Mouse (Mus musculus) hindbrain, embryonic 16.5 days (tissue): ENCODE results near the gene Mybbp1a. TPM values are rescaled to one million over a fixed set of nuclear protein-coding genes. Genes with fewer than 3 reads are reported as not detected.

Source experiments
- ATAC-seq: fragments of 200-750 bp; cut with Nextera tagmentation; 2 replicates; pipeline ENCODE4 v1.8.0; 2017; ENCODE audit warnings: moderate TSS enrichment, moderate library complexity
- H3K27ac ChIP-seq: fragments of 300-500 bp; sonication (generic); 2 replicates; pipeline ENCODE4 v1.5.1; 2014; ENCODE audit warnings: low read depth, mild to moderate bottlenecking, control low read depth, low read length, moderate library complexity
- H3K27me3 ChIP-seq: fragments of 300-500 bp; sonication (generic); replicated peaks from 2 replicates; pipeline ENCODE4 v1.6.1; 2014; ENCODE audit warnings: low read length; ENCODE audit not compliant: control insufficient read depth, insufficient read depth
- H3K36me3 ChIP-seq: fragments of 300-500 bp; sonication (generic); 2 replicates; pipeline ENCODE4 v1.6.1; 2014; ENCODE audit warnings: mild to moderate bottlenecking, low read length, moderate library complexity, mixed read lengths; ENCODE audit not compliant: control insufficient read depth, insufficient read depth
- H3K4me1 ChIP-seq: fragments of 300-500 bp; sonication (generic); 2 replicates; pipeline ENCODE4 v1.6.1; 2014; ENCODE audit warnings: low read depth, low read length; ENCODE audit not compliant: control insufficient read depth, insufficient read depth
- H3K4me2 ChIP-seq: fragments of 300-500 bp; sonication (generic); 2 replicates; pipeline ENCODE4 v1.6.1; 2014; ENCODE audit warnings: mild to moderate bottlenecking, low read length, control low read depth, moderate library complexity
- H3K4me3 ChIP-seq: fragments of 300-500 bp; sonication (generic); 2 replicates; pipeline ENCODE4 v1.5.1; 2014; ENCODE audit warnings: mild to moderate bottlenecking, low read length, control low read depth, moderate library complexity
- H3K9ac ChIP-seq: fragments of 300-500 bp; sonication (generic); 2 replicates; pipeline ENCODE4 v1.6.1; 2014; ENCODE audit warnings: low read depth, mild to moderate bottlenecking, control low read depth, low read length, moderate library complexity
- H3K9me3 ChIP-seq: fragments of 300-500 bp; sonication (generic); 2 replicates; pipeline ENCODE4 v1.6.1; 2014; ENCODE audit warnings: mild to moderate bottlenecking, low read length, moderate library complexity; ENCODE audit not compliant: control insufficient read depth
- WGBS: fragments of 180-500 bp; shearing (Covaris S2); extraction: QIAGEN DNeasy Blood & Tissue Kit; methylation state at CpG from one replicate; pipeline ENCODE4 v1.1.7; 2014; 5-methylcytosine and 5-hydroxymethylcytosine counted together
- polyA plus RNA-seq: library from polyadenylated mRNA; unstranded; fragments of >200 nt; fragmentation: Nextera tagmentation; extraction: Ambion mirVana; gene quantifications from 2 replicates; pipeline ENCODE4 v1.2.1, GENCODE M21; 2015

The Mybbp1a gene
- polyA plus RNA-seq, result 54.2 and 63.0 TPM in 2 replicates

- Histone ChIP-seq H3K9ac (peak within 1 kb of the TSS; percentile 77), H3K4me2 (peak within 1 kb of the TSS; percentile 99), H3K27me3 (no peaks in the 10 kb centered on the region), H3K36me3 (peaks cover 37% of the 10 kb centered on the region), H3K27ac (peak within 1 kb of the TSS; percentile 95), H3K4me3 (peak within 1 kb of the TSS; percentile 95), H3K9me3 (no peaks in the 10 kb centered on the region), H3K4me1 (peaks cover 9% of the 10 kb centered on the region)
- peak; percentile 94 for ATAC-seq
- under 1% methylated on average over 46 of the region's 46 CpGs for WGBS
Observed at GRCm38 (mm10) chr11:72440965-72441664, at the start of gene Mybbp1a. Gene Mybbp1a, plus strand, starts transcription at chr11:72441355.

GRCm38 (mm10) chr11:72393243-72393642 is 47.9 kb upstream of the Mybbp1a start:
- 88% methylated on average over 3 of the region's 3 CpGs for WGBS
- H3K4me1 ChIP-seq, result 0 out of 2 replicates have a peak, but pooled peaks cover 3% of the 10 kb centered on the region

GRCm38 (mm10) chr11:72393669-72394068 is 47.5 kb upstream of the Mybbp1a start:
- no peak overlapping the region for H3K27ac ChIP-seq
- no peak overlapping the region for H3K9ac ChIP-seq
- no peaks in the 10 kb centered on the region for H3K9me3 ChIP-seq
- ATAC-seq, result no peak
- H3K4me1 ChIP-seq, result 0 out of 2 replicates have a peak, but pooled peaks cover 3% of the 10 kb centered on the region
- no peaks in the 10 kb centered on the region for H3K27me3 ChIP-seq
- H3K36me3 ChIP-seq, result no peaks in the 10 kb centered on the region
- H3K4me2 ChIP-seq, result no peak overlapping the region
- WGBS, result 27% methylated on average over 5 of the region's 5 CpGs
- H3K4me3 ChIP-seq, result no peak overlapping the region

More at GRCm38 (mm10) chr11:72393243-72393642, 47.9 kb upstream of the Mybbp1a start:
- no peaks in the 10 kb centered on the region for H3K27me3 ChIP-seq
- H3K27ac ChIP-seq, result no peak overlapping the region
- H3K9ac ChIP-seq, result no peak overlapping the region
- H3K4me3 ChIP-seq, result no peak overlapping the region
- no peak overlapping the region for H3K4me2 ChIP-seq
- no peaks in the 10 kb centered on the region for H3K36me3 ChIP-seq
- no peak for ATAC-seq
- H3K9me3 ChIP-seq, result no peaks in the 10 kb centered on the region

- no peaks in the 10 kb centered on the region; the same call in 1 of the 2 replicates for H3K36me3 ChIP-seq
- H3K4me2 ChIP-seq, result no peak overlapping the region
- no peak overlapping the region for H3K27ac ChIP-seq
- no peaks in the 10 kb centered on the region for H3K9me3 ChIP-seq
- no peak for ATAC-seq
- 93% methylated on average over 2 of the region's 2 CpGs for WGBS
- H3K4me1 ChIP-seq, result 0 out of 2 replicates have a peak, but pooled peaks cover 3% of the 10 kb centered on the region
- H3K27me3 ChIP-seq, result no peaks in the 10 kb centered on the region
- H3K9ac ChIP-seq, result no peak overlapping the region
- H3K4me3 ChIP-seq, result no peak overlapping the region
Observed at GRCm38 (mm10) chr11:72394694-72395093, 46.5 kb upstream of the Mybbp1a start.

GRCm38 (mm10) chr11:72395652-72396051 is 45.5 kb upstream of the Mybbp1a start:
- Histone ChIP-seq H3K4me3 (no peak overlapping the region), H3K4me1 (0 out of 2 replicates have a peak, but pooled peaks cover 3% of the 10 kb centered on the region), H3K27me3 (no peaks in the 10 kb centered on the region), H3K4me2 (no peak overlapping the region), H3K9me3 (no peaks in the 10 kb centered on the region), H3K36me3 (no peaks in the 10 kb centered on the region; the same call in 1 of the 2 replicates), H3K27ac (no peak overlapping the region), H3K9ac (no peak overlapping the region)
- no peak for ATAC-seq
- 81% methylated on average over 6 of the region's 6 CpGs for WGBS

- WGBS, result 75% methylated on average over 7 of the region's 7 CpGs
- no peak for ATAC-seq
- H3K27me3 ChIP-seq, result no peaks in the 10 kb centered on the region
- no peak overlapping the region for H3K9ac ChIP-seq
- no peaks in the 10 kb centered on the region for H3K9me3 ChIP-seq
- H3K4me3 ChIP-seq, result no peak overlapping the region
- H3K4me2 ChIP-seq, result no peak overlapping the region
- H3K27ac ChIP-seq, result no peak overlapping the region
- H3K4me1 ChIP-seq, result 0 out of 2 replicates have a peak, but pooled peaks cover 3% of the 10 kb centered on the region
- H3K36me3 ChIP-seq, result no peaks in the 10 kb centered on the region; the same call in 1 of the 2 replicates
Observed at GRCm38 (mm10) chr11:72396621-72397020, 44.5 kb upstream of the Mybbp1a start.

- no peak overlapping the region for H3K9ac ChIP-seq
- no peak overlapping the region for H3K4me3 ChIP-seq
- no peak overlapping the region for H3K27ac ChIP-seq
- H3K4me1 ChIP-seq, result 0 out of 2 replicates have a peak, but pooled peaks cover 3% of the 10 kb centered on the region
- H3K9me3 ChIP-seq, result no peaks in the 10 kb centered on the region
- no peaks in the 10 kb centered on the region; the same call in 1 of the 2 replicates for H3K36me3 ChIP-seq
- no peak overlapping the region for H3K4me2 ChIP-seq
- no peak for ATAC-seq
- WGBS, result 61% methylated on average over 10 of the region's 10 CpGs
- H3K27me3 ChIP-seq, result no peaks in the 10 kb centered on the region
Observed at GRCm38 (mm10) chr11:72397072-72397471, 44.1 kb upstream of the Mybbp1a start.

- Histone ChIP-seq H3K27ac (no peak overlapping the region), H3K9me3 (no peaks in the 10 kb centered on the region), H3K4me2 (no peak overlapping the region), H3K4me3 (no peak overlapping the region), H3K36me3 (no peaks in the 10 kb centered on the region; the same call in 1 of the 2 replicates), H3K9ac (no peak overlapping the region), H3K27me3 (no peaks in the 10 kb centered on the region), H3K4me1 (0 out of 2 replicates have a peak, but pooled peaks cover 3% of the 10 kb centered on the region)
- WGBS, result 86% methylated on average over 8 of the region's 8 CpGs
- no peak for ATAC-seq
Observed at GRCm38 (mm10) chr11:72397811-72398525, 43.2 kb upstream of the Mybbp1a start.

- ATAC-seq, result no peak
- no peak overlapping the region for H3K9ac ChIP-seq
- WGBS, result 93% methylated on average over 12 of the region's 12 CpGs
- no peak overlapping the region for H3K4me2 ChIP-seq
- no peak overlapping the region for H3K27ac ChIP-seq
- H3K36me3 ChIP-seq, result no peaks in the 10 kb centered on the region; the same call in 1 of the 2 replicates
- H3K4me3 ChIP-seq, result no peak overlapping the region
- no peaks in the 10 kb centered on the region for H3K27me3 ChIP-seq
- H3K9me3 ChIP-seq, result no peaks in the 10 kb centered on the region
- H3K4me1 ChIP-seq, result no peaks in the 10 kb centered on the region
Observed at GRCm38 (mm10) chr11:72401068-72401467, 40.1 kb upstream of the Mybbp1a start.
